Mouse (Mus musculus) embryo, embryonic 10 days (tissue): Measurements from ENCODE around the gene Sycp2.

ENCODE experiments used
- DNase-seq: peaks from one replicate; pipeline ENCODE4 v3.0.0-alpha.2; 2015; ENCODE audit warnings: low spot score

The Sycp2 gene

DNA sequence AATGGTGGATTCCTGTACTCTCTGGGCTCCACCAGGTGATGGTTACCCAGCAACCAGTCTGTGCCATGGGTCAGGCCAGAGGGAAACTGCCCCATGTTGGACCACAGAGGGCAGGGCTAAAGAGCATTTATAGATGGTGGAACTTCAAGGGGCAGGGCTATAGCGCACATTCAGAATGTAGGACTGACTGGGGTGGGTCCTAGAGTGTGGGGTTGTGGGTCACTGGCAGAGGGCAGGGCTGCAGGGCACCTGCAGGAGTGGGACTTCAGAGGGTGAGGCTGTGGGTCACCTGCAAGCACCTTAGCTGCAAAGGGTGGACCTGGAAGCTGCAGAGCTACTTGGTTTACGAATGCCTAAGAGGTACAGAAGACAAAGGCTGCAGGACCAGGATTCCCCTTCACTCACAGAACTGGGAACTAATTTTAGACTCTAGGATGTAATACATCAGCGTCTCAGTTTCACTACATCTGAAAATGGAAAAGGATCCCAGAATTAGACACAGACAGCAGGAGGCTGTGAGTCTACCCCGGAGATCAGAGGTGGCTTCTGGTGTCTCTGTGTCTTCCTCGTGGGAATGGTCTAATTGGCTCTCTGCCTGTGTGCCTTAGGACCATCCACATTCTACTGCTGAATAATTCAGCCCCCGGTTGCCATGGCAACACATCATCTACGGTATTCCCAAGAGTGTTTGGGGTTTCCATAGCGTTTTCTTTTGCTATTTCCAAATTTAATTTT is 103.9 kb downstream of the Sycp2 start:
- DNase-seq: peak; percentile 50
